Mouse (Mus musculus): ENCODE measurements around the gene Ctsh.
"Not testable (repeated sequence)": the region's sequence is repeated elsewhere in the genome, so short reads cannot be mapped to it uniquely, and the experiment has no call there.

The Ctsh gene

GRCm38 (mm10) chr9:90059828-90060573, 6.0 kb downstream of the Ctsh start:
- no peak for DNase-seq (ENCODE audit: low spot score in 2 of 2)

- no peak for DNase-seq (ENCODE audit: low spot score in 2 of 2)
These were observed 6.6 kb downstream of the Ctsh start for GRCm38 (mm10) chr9:90060574-90060875.

- DNase-seq (ENCODE audit: low spot score in 2 of 2): not testable (repeated sequence)
These were observed 7.0 kb downstream of the Ctsh start for GRCm38 (mm10) chr9:90060932-90061331.

GRCm38 (mm10) chr9:90067341-90067740, 13.4 kb downstream of the Ctsh start:
- DNase-seq (ENCODE audit: low spot score in 2 of 2): no peak

- no peak for DNase-seq (ENCODE audit: low spot score in 2 of 2)
These were observed 14.8 kb downstream of the Ctsh start for GRCm38 (mm10) chr9:90068786-90069185.

GRCm38 (mm10) chr9:90069485-90069884, 15.5 kb downstream of the Ctsh start:
- DNase-seq (ENCODE audit: low spot score in 2 of 2): no peak

- DNase-seq (ENCODE audit: low spot score in 2 of 2): no peak
These were observed 16.2 kb downstream of the Ctsh start for GRCm38 (mm10) chr9:90070174-90070573.

GRCm38 (mm10) chr9:90075336-90075735, 21.4 kb downstream of the Ctsh start:
- DNase-seq (ENCODE audit: low spot score in 2 of 2): no peak

- no peak for DNase-seq (ENCODE audit: low spot score in 2 of 2)
These were observed 22.2 kb downstream of the Ctsh start for GRCm38 (mm10) chr9:90076131-90076530.

- peak; percentile 49 to 75 for DNase-seq (ENCODE audit: low spot score in 2 of 2)
These were observed 23.0 kb downstream of the Ctsh start for GRCm38 (mm10) chr9:90076849-90077461.

- DNase-seq (ENCODE audit: low spot score in 2 of 2): not testable (repeated sequence)
These were observed 28.0 kb downstream of the Ctsh start for GRCm38 (mm10) chr9:90081961-90082360.

GRCm38 (mm10) chr9:90082992-90083391, 29.0 kb downstream of the Ctsh start:
- no peak for DNase-seq (ENCODE audit: low spot score in 2 of 2)

- DNase-seq (ENCODE audit: low spot score in 2 of 2): no peak
These were observed 30.2 kb downstream of the Ctsh start for GRCm38 (mm10) chr9:90084152-90084551.

GRCm38 (mm10) chr9:90084766-90085468, 31.0 kb downstream of the Ctsh start:
- DNase-seq (ENCODE audit: low spot score in 2 of 2): no peak

GRCm38 (mm10) chr9:90087906-90088485, 34.0 kb downstream of the Ctsh start:
- DNase-seq (ENCODE audit: low spot score in 2 of 2): no peak

GRCm38 (mm10) chr9:90089339-90090104, 35.6 kb downstream of the Ctsh start:
- no peak for DNase-seq (ENCODE audit: low spot score in 2 of 2)

GRCm38 (mm10) chr9:90098934-90099333, 45.0 kb downstream of the Ctsh start:
- no peak for DNase-seq (ENCODE audit: low spot score in 2 of 2)

- DNase-seq (ENCODE audit: low spot score in 2 of 2): no peak
These were observed 46.8 kb downstream of the Ctsh start for GRCm38 (mm10) chr9:90100760-90101159.

- no peak for DNase-seq (ENCODE audit: low spot score in 2 of 2)
These were observed 51.5 kb downstream of the Ctsh start for GRCm38 (mm10) chr9:90105462-90105861.

- DNase-seq (ENCODE audit: low spot score in 2 of 2): no peak
These were observed 53.0 kb downstream of the Ctsh start for GRCm38 (mm10) chr9:90106915-90107314.

GRCm38 (mm10) chr9:90108272-90108671, 54.3 kb downstream of the Ctsh start:
- no peak for DNase-seq (ENCODE audit: low spot score in 2 of 2)

GRCm38 (mm10) chr9:90109386-90109785, 55.4 kb downstream of the Ctsh start:
- DNase-seq (ENCODE audit: low spot score in 2 of 2): no peak

Data from spleen, postnatal 14 days (tissue).